Mouse (Mus musculus) embryonic facial prominence, embryonic 15.5 days (tissue): Measurements from ENCODE around the gene Lhb. TPM values are rescaled to one million over a fixed set of nuclear protein-coding genes. Genes with fewer than 3 reads are reported as not detected.

Experiments used
- ATAC-seq: fragments of 200-750 bp; cut with Nextera tagmentation; 2 replicates; pipeline ENCODE4 v1.8.0; 2017; ENCODE audit warnings: low read depth, moderate TSS enrichment; ENCODE audit not compliant: insufficient number of reproducible peaks, low FRiP score, low TSS enrichment
- H3K27ac ChIP-seq: fragments of 300-500 bp; sonication (generic); replicated peaks from 2 replicates; pipeline ENCODE4 v1.5.1; 2015; ENCODE audit warnings: mild to moderate bottlenecking, inconsistent platforms
- H3K27me3 ChIP-seq: fragments of 300-500 bp; sonication (generic); 2 replicates; pipeline ENCODE4 v1.6.1; 2015; ENCODE audit warnings: inconsistent platforms
- H3K36me3 ChIP-seq: fragments of 300-500 bp; sonication (generic); 2 replicates; pipeline ENCODE4 v1.6.1; 2015; ENCODE audit warnings: mild to moderate bottlenecking, inconsistent platforms
- H3K4me1 ChIP-seq: fragments of 300-500 bp; sonication (generic); 2 replicates; pipeline ENCODE4 v1.6.1; 2015; ENCODE audit warnings: inconsistent platforms
- H3K4me2 ChIP-seq: fragments of 300-500 bp; sonication (generic); replicated peaks from 2 replicates; pipeline ENCODE4 v1.6.1; 2015; ENCODE audit warnings: mild to moderate bottlenecking, inconsistent platforms
- H3K4me3 ChIP-seq: fragments of 300-500 bp; sonication (generic); replicated peaks from 2 replicates; pipeline ENCODE4 v1.5.1; 2015; ENCODE audit warnings: mild to moderate bottlenecking, inconsistent platforms
- H3K9ac ChIP-seq: fragments of 300-500 bp; sonication (generic); 2 replicates; pipeline ENCODE4 v1.6.1; 2015; ENCODE audit warnings: inconsistent platforms
- H3K9me3 ChIP-seq: fragments of 300-500 bp; sonication (generic); replicated peaks from 2 replicates; pipeline ENCODE4 v1.6.1; 2016; ENCODE audit warnings: inconsistent platforms
- WGBS: fragments of 180-500 bp; shearing (Covaris S2); methylation state at CpG from one replicate; pipeline ENCODE4 v1.1.7; 2015; 5-methylcytosine and 5-hydroxymethylcytosine counted together
- polyA plus RNA-seq: library from polyadenylated mRNA; unstranded; fragments of >200 nt; fragmentation: Nextera tagmentation; extraction: Ambion mirVana; gene quantifications from 2 replicates; pipeline ENCODE4 v1.2.1, GENCODE M21; 2015

Lhb gene
- polyA plus RNA-seq, 1 experiment from 2014 or later: 4.8 TPM

- WGBS: 35% methylated on average over 12 of the region's 12 CpGs
Measured at GRCm38 (mm10) chr7:45414740-45415224, 5.8 kb upstream of the Lhb start.

GRCm38 (mm10) chr7:45415636-45416035 is 5.0 kb upstream of the Lhb start:
- no peak for ATAC-seq
- 20% methylated on average over 37 of the region's 37 CpGs for WGBS
- H3K36me3 ChIP-seq: no peaks in the 10 kb centered on the region
- peak overlapping the region; percentile 29 for H3K4me2 ChIP-seq
- peaks cover 61% of the 10 kb centered on the region for H3K27me3 ChIP-seq
- no peak overlapping the region; the same call in 1 of the 2 replicates for H3K27ac ChIP-seq
- H3K9me3 ChIP-seq: no peaks in the 10 kb centered on the region
- H3K4me3 ChIP-seq: peak overlapping the region; percentile 10
- H3K4me1 ChIP-seq: peaks cover 55% of the 10 kb centered on the region
- H3K9ac ChIP-seq: no peak overlapping the region

More at GRCm38 (mm10) chr7:45414740-45415224, 5.8 kb upstream of the Lhb start:
- Histone ChIP-seq H3K9me3 (no peaks in the 10 kb centered on the region), H3K36me3 (no peaks in the 10 kb centered on the region), H3K4me3 (no peak overlapping the region), H3K4me2 (peak overlapping the region; percentile 92; the same call in 1 of the 2 replicates), H3K27me3 (peaks cover 67% of the 10 kb centered on the region), H3K9ac (no peak overlapping the region), H3K27ac (no peak overlapping the region), H3K4me1 (peaks cover 46% of the 10 kb centered on the region)
- ATAC-seq: no peak

- no peak for ATAC-seq
- peaks cover 21% of the 10 kb centered on the region for H3K36me3 ChIP-seq
- no peak overlapping the region for H3K4me3 ChIP-seq
- H3K27me3 ChIP-seq: peaks cover 44% of the 10 kb centered on the region
- peak overlapping the region; percentile 13 for H3K4me2 ChIP-seq
- WGBS: 10% methylated on average over 13 of the region's 13 CpGs
- H3K9ac ChIP-seq: no peak overlapping the region
- peaks cover 55% of the 10 kb centered on the region for H3K4me1 ChIP-seq
- H3K27ac ChIP-seq: no peak overlapping the region
- no peaks in the 10 kb centered on the region for H3K9me3 ChIP-seq
Measured at GRCm38 (mm10) chr7:45417962-45418492, 2.6 kb upstream of the Lhb start.

- peak overlapping the region; percentile 28; the same call in 1 of the 2 replicates for H3K4me2 ChIP-seq
- H3K9me3 ChIP-seq: no peaks in the 10 kb centered on the region
- peaks cover 27% of the 10 kb centered on the region for H3K27me3 ChIP-seq
- no peak overlapping the region for H3K9ac ChIP-seq
- ATAC-seq: no peak
- H3K27ac ChIP-seq: no peak overlapping the region
- peak overlapping the region; percentile 4; the same call in 1 of the 2 replicates for H3K4me3 ChIP-seq
- peaks cover 36% of the 10 kb centered on the region for H3K4me1 ChIP-seq
- WGBS: 13% methylated on average over 27 of the region's 27 CpGs
- H3K36me3 ChIP-seq: peaks cover 41% of the 10 kb centered on the region
Measured at GRCm38 (mm10) chr7:45419859-45420614, 583 bp upstream of the Lhb start.

DNA sequence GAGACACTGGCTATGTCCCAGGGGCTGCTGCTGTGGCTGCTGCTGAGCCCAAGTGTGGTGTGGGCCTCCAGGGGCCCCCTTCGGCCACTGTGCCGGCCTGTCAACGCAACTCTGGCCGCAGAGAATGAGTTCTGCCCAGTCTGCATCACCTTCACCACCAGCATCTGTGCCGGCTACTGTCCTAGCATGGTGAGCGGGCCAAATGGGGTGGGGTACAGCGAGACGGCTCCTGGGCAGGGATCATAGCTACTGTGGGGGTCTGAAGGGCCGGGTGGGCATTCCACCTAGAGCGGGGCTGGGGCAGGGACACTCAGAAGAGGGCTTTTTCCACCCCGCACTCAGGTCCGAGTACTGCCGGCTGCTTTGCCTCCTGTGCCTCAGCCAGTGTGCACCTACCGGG is 574 bp downstream of the Lhb start:
- peaks cover 26% of the 10 kb centered on the region for H3K4me1 ChIP-seq
- H3K9me3 ChIP-seq: no peaks in the 10 kb centered on the region
- peaks cover 49% of the 10 kb centered on the region for H3K36me3 ChIP-seq
- H3K27me3 ChIP-seq: peaks cover 15% of the 10 kb centered on the region
- WGBS: 90% methylated on average over 14 of the region's 14 CpGs
- H3K4me3 ChIP-seq: no peak overlapping the region
- no peak overlapping the region for H3K9ac ChIP-seq
- H3K27ac ChIP-seq: no peak overlapping the region
- no peak for ATAC-seq
- no peak overlapping the region for H3K4me2 ChIP-seq

DNA sequence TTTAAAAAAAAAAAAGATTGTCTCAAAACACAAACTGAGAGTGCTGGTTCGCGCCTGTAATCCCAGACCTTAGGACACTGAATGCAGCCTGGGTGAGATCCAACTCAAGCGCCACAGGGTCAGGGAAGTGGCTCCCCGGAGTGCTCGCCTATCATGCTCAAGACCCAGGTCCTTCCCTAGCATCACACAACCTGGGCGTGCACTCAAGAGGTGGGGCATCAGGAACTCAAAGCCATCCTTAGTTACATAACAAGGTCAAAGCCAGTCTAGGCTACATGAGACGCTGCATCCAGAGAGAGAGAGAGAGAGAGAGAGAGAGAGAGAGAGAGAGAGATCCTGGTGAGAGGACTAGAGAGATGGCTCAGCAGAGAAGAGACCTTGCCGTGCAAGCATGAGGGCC is 5.9 kb downstream of the Lhb start:
- H3K4me2 ChIP-seq: no peak overlapping the region
- H3K4me1 ChIP-seq: 0 out of 2 replicates have a peak, but pooled peaks cover 3% of the 10 kb centered on the region
- no peak for ATAC-seq
- WGBS: 92% methylated on average over 8 of the region's 8 CpGs
- no peak overlapping the region for H3K4me3 ChIP-seq
- H3K27me3 ChIP-seq: no peaks in the 10 kb centered on the region
- H3K27ac ChIP-seq: no peak overlapping the region
- peaks cover 89% of the 10 kb centered on the region for H3K36me3 ChIP-seq
- H3K9me3 ChIP-seq: no peaks in the 10 kb centered on the region
- no peak overlapping the region for H3K9ac ChIP-seq

DNA sequence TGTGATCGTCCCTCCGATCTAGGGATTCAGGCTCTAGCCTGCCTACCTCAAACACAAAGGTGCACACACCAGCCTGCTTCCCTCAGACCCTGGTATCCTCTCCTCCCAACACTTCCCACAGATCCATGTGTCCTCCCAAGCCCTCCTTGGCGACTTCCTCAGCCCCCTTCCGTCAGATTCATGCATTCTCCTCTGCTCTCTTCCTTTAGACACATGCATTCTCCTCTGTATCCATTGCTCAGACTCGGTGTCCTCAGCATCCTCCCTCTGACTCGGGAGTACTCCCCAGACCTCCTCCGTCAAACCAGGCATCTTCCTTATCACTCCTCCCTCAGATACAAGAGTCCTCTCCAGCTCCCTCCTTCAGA is 13.2 kb downstream of the Lhb start:
- H3K9ac ChIP-seq: peak overlapping the region; percentile 91
- H3K4me1 ChIP-seq: peaks cover 52% of the 10 kb centered on the region
- peak overlapping the region; percentile 94 for H3K4me2 ChIP-seq
- WGBS: under 1% methylated on average over 7 of the region's 7 CpGs
- H3K27ac ChIP-seq: peak overlapping the region; percentile 89
- no peaks in the 10 kb centered on the region for H3K9me3 ChIP-seq
- no peak for ATAC-seq
- H3K4me3 ChIP-seq: peak overlapping the region; percentile 83
- H3K36me3 ChIP-seq: peaks cover 30% of the 10 kb centered on the region
- H3K27me3 ChIP-seq: no peaks in the 10 kb centered on the region

DNA sequence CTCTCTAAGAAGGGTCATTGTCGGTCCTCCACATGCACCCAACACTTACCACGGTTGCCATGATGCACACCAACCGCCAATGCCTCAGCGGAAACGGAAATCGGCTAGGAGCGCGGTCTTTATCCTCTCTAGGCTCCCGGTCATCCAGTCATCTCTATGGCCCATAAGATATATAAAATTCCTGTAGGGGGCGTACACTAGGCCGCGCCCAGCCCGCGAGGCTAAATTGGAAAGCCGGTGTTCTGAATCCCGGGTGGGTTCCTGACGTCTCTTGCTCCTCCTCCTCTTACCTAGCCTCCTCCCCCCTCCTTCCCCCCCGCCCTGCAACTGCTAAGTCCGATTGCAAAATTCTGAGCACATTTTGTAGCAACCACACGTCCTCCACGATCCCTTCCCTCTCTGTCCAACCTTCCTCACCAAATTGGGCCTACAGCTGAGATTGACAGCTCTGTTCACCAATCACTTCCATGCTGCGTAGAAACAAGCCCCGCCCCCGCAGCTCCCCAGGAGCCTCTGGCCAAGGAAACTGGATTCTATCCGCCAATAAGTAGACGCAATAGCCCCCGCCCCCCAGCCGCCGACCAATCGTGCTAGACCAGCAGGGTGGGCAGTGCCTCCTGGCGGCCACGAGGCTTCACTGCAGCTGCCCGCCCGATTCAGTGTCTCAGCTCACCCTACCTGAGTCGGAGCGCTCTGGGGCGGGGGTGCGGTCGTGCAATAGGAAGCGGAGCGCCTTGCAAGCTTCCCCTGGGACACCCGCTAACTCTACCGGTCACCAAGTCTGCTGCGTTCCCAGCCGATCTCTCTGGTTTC is 13.8 kb downstream of the Lhb start, which contains the start of gene Gys1:
Gene Gys1 (plus strand): TSS at position 642 of the 813 bp plus-strand sequence.
- Histone ChIP-seq H3K36me3 (peaks cover 27% of the 10 kb centered on the region), H3K27me3 (no peaks in the 10 kb centered on the region), H3K4me2 (peak within 1 kb of the TSS; percentile 94), H3K4me1 (peaks cover 52% of the 10 kb centered on the region), H3K4me3 (peak within 1 kb of the TSS; percentile 83), H3K9ac (peak within 1 kb of the TSS; percentile 91), H3K9me3 (no peaks in the 10 kb centered on the region), H3K27ac (peak within 1 kb of the TSS; percentile 89)
- peak; percentile 95 for ATAC-seq
- WGBS: 0% methylated on average over 45 of the region's 45 CpGs

- no peaks in the 10 kb centered on the region for H3K27me3 ChIP-seq
- peak overlapping the region; percentile 83 for H3K4me3 ChIP-seq
- H3K4me1 ChIP-seq: peaks cover 50% of the 10 kb centered on the region
- 2% methylated on average over 16 of the region's 16 CpGs for WGBS
- ATAC-seq: peak; percentile 1; the same call in 1 of the 2 replicates
- peak overlapping the region; percentile 89 for H3K27ac ChIP-seq
- no peaks in the 10 kb centered on the region for H3K9me3 ChIP-seq
- peaks cover 28% of the 10 kb centered on the region for H3K36me3 ChIP-seq
- peak overlapping the region; percentile 94 for H3K4me2 ChIP-seq
- H3K9ac ChIP-seq: peak overlapping the region; percentile 72
Measured at GRCm38 (mm10) chr7:45435038-45435437, 14.4 kb downstream of the Lhb start.

DNA sequence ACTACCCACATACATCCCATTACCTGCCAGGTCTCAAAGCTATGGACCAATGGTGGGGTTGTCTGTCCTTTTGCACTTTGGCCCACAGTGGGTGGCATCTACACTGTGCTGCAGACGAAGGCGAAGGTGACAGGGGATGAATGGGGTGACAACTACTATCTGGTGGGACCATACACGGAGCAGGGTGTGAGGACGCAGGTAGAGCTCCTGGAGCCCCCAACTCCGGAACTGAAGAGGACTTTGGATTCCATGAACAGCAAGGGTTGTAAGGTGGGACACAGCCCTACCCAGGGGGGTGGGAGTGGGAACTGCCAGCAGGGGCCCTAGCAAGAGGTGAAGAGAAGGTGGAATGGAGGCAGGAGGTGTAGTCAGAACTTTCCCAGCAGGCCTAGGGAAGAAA is 15.8 kb downstream of the Lhb start:
- Histone ChIP-seq H3K9me3 (no peaks in the 10 kb centered on the region), H3K4me3 (no peak overlapping the region), H3K4me1 (peaks cover 49% of the 10 kb centered on the region), H3K9ac (no peak overlapping the region), H3K4me2 (no peak overlapping the region), H3K27ac (0 out of 2 replicates have a peak overlapping the region, but pooled peaks have one; percentile 13), H3K27me3 (no peaks in the 10 kb centered on the region), H3K36me3 (peaks cover 31% of the 10 kb centered on the region)
- 96% methylated on average over 5 of the region's 5 CpGs for WGBS
- ATAC-seq: no peak

GRCm38 (mm10) chr7:45437046-45437445 is 16.4 kb downstream of the Lhb start:
- no peak for ATAC-seq
- peaks cover 49% of the 10 kb centered on the region for H3K4me1 ChIP-seq

More at GRCm38 (mm10) chr7:45437046-45437445, 16.4 kb downstream of the Lhb start:
- Histone ChIP-seq H3K4me2 (peak overlapping the region; percentile 31), H3K9me3 (no peaks in the 10 kb centered on the region), H3K9ac (no peak overlapping the region), H3K27ac (no peak overlapping the region), H3K27me3 (no peaks in the 10 kb centered on the region), H3K36me3 (peaks cover 30% of the 10 kb centered on the region), H3K4me3 (no peak overlapping the region)
- WGBS: 27% methylated on average over 6 of the region's 6 CpGs
